Mouse (Mus musculus): Measurements from ENCODE around the gene Tex29. TPM values are rescaled to one million over a fixed set of nuclear protein-coding genes. Genes with fewer than 3 reads are reported as not detected.

Gene Tex29
- polyA plus RNA-seq (2015; fragmentation: Nextera tagmentation; extraction: Ambion mirVana) = not detected in 2 replicates

GRCm38 (mm10) chr8:11840174-11840573 is at the start of gene Tex29:
Tex29 (plus strand) TSS chr8:11840474.
- H3K4me1 ChIP-seq = peaks cover 12% of the 10 kb centered on the region
- H3K9ac ChIP-seq = no peak within 1 kb of the TSS
- no peak within 1 kb of the TSS for H3K4me3 ChIP-seq
- H3K27me3 ChIP-seq = no peaks in the 10 kb centered on the region
- H3K9me3 ChIP-seq = no peaks in the 10 kb centered on the region
- no peak for ATAC-seq (ENCODE audit: insufficient number of reproducible peaks, insufficient read depth, low FRiP score, low TSS enrichment, low read depth)
- H3K27ac ChIP-seq = no peak within 1 kb of the TSS
- H3K4me2 ChIP-seq = no peak within 1 kb of the TSS
- 83% methylated on average over 5 of the region's 5 CpGs for WGBS
- H3K36me3 ChIP-seq = peaks cover 7% of the 10 kb centered on the region

DNA sequence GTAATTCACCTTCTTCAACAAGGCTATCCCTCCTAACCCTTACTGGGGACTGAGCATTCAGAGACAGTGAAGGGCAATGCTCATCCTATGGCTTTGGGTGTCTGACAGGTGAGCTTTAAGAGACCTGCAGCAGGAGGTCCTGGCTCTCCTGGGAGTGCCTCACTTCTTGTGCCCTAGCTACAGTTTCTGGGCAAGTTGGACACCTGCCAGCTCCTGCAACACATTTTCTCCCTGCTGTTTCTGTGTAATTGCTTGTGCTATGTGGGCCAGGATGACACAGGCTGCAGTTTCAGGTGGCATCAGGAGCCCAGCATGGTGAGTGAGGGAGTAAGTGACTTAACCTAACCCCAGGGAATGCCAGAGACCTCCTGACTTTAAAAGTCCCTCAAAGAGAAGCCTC is 45.3 kb upstream of the Tex29 start:
- Histone ChIP-seq H3K9me3 (no peaks in the 10 kb centered on the region), H3K27ac (no peak overlapping the region), H3K4me3 (no peak overlapping the region), H3K36me3 (peaks cover 62% of the 10 kb centered on the region), H3K4me1 (no peaks in the 10 kb centered on the region), H3K27me3 (no peaks in the 10 kb centered on the region), H3K9ac (no peak overlapping the region), H3K4me2 (no peak overlapping the region)
- ATAC-seq (ENCODE audit: insufficient number of reproducible peaks, insufficient read depth, low FRiP score, low TSS enrichment, low read depth) = no peak

DNA sequence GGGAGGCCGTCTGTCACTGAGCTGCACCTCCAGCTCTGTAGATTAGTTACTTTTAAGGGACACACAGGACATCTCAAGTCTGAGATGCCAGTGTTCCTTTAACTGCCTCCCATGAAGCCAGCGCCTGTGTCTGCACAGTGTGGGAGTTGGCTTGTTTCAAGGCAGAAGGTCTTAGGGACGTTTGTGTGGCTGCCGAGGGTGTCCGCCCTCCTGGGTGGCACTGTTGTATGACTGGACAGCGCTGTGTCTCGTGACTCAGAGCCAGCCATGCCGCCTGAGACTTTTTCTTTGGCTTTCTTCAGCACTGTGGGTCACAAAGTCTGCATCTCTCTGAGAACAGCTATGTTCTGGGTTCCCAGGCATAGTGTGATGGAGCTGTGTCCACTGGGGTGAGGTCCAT is 43.1 kb upstream of the Tex29 start:
- Histone ChIP-seq H3K4me3 (no peak overlapping the region), H3K27ac (no peak overlapping the region), H3K9me3 (no peaks in the 10 kb centered on the region), H3K36me3 (peaks cover 60% of the 10 kb centered on the region), H3K27me3 (no peaks in the 10 kb centered on the region), H3K4me2 (no peak overlapping the region), H3K9ac (no peak overlapping the region), H3K4me1 (no peaks in the 10 kb centered on the region)
- ATAC-seq (ENCODE audit: insufficient number of reproducible peaks, insufficient read depth, low FRiP score, low TSS enrichment, low read depth) = no peak
- 81% methylated on average over 8 of the region's 8 CpGs for WGBS

DNA sequence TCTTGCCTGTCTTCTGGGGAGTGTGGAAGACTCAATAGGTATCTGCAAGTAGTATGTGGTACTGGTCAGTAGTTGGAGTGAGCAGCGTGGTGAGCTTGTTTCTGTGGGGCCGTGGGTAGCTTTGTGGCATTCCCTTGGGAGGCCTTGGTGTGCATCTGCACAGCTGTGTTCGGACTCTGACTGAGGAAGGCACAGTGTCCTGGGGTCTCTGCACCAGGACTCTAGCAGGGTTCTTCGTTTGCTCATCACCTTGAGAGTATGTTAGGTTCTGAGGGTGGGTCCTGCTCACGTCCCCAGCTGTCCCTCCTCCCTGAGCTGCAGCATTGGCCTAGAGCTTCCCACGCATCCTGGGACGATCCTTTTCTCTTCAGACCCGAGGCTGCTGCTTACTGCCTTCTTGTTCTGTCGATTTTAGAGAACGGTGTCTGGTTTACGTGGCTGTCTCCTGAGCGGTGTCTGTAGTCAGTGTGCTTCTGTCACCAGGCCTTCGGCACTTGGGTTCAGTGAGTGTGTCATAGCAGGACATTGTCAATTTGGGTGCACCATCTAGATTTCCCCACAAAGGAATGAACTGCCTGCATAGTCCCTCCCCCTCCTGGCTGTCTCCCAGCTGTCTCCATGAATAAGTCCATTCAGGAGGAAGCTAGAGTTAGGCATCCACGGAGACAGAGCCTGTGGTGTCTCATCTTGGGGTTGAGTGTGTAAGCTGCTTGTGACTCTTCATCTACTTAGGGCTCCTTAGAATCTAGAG is 42.4 kb upstream of the Tex29 start:
- 73% methylated on average over 14 of the region's 14 CpGs for WGBS
- ATAC-seq (ENCODE audit: insufficient number of reproducible peaks, insufficient read depth, low FRiP score, low TSS enrichment, low read depth) = no peak
- H3K36me3 ChIP-seq = peaks cover 59% of the 10 kb centered on the region

GRCm38 (mm10) chr8:11798480-11798867 is 41.8 kb upstream of the Tex29 start:
- Histone ChIP-seq H3K27me3 (no peaks in the 10 kb centered on the region), H3K4me3 (no peak overlapping the region), H3K4me2 (no peak overlapping the region), H3K4me1 (no peaks in the 10 kb centered on the region), H3K9ac (no peak overlapping the region; the same call in 1 of the 2 replicates), H3K9me3 (no peaks in the 10 kb centered on the region), H3K27ac (no peak overlapping the region), H3K36me3 (peaks cover 59% of the 10 kb centered on the region)
- no peak for ATAC-seq (ENCODE audit: insufficient number of reproducible peaks, insufficient read depth, low FRiP score, low TSS enrichment, low read depth)
- 80% methylated on average over 4 of the region's 4 CpGs for WGBS

More for the DNA sequence above, 42.4 kb upstream of the Tex29 start:
- H3K4me3 ChIP-seq = no peak overlapping the region
- H3K4me1 ChIP-seq = no peaks in the 10 kb centered on the region
- H3K9me3 ChIP-seq = no peaks in the 10 kb centered on the region
- no peak overlapping the region for H3K4me2 ChIP-seq
- no peak overlapping the region for H3K27ac ChIP-seq
- no peak overlapping the region; the same call in 1 of the 2 replicates for H3K9ac ChIP-seq
- H3K27me3 ChIP-seq = no peaks in the 10 kb centered on the region

- no peak for ATAC-seq (ENCODE audit: insufficient number of reproducible peaks, insufficient read depth, low FRiP score, low TSS enrichment, low read depth)
- Histone ChIP-seq H3K4me3 (no peak overlapping the region), H3K27me3 (no peaks in the 10 kb centered on the region), H3K27ac (no peak overlapping the region), H3K4me2 (no peak overlapping the region), H3K9ac (no peak overlapping the region), H3K4me1 (no peaks in the 10 kb centered on the region), H3K36me3 (peaks cover 64% of the 10 kb centered on the region), H3K9me3 (no peaks in the 10 kb centered on the region)
- WGBS = 87% methylated on average over 3 of the region's 3 CpGs
Measured at GRCm38 (mm10) chr8:11799098-11799497, 41.2 kb upstream of the Tex29 start.

DNA sequence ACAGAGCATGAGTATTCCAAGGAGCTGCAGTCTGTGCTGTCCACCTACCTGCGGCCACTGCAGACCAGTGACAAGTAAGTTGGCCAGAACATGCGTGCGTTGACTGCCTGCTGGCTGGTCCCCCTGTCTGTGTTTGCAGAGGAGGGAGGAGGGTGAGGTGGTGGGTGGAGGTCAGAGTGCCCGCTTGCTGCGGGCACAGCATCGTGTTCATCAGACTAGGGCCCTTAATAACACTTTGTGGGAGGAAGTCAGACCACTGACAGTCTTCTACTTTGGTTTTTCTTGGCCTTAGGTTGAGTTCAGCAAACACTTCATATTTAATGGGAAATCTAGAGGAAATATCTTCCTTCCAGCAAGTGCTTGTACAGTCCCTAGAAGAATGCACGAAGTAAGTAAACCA is 39.8 kb upstream of the Tex29 start:
- Histone ChIP-seq H3K36me3 (peaks cover 71% of the 10 kb centered on the region), H3K9ac (no peak overlapping the region), H3K4me1 (no peaks in the 10 kb centered on the region), H3K27ac (no peak overlapping the region), H3K4me3 (no peak overlapping the region), H3K9me3 (no peaks in the 10 kb centered on the region), H3K27me3 (no peaks in the 10 kb centered on the region), H3K4me2 (no peak overlapping the region)
- WGBS = 91% methylated on average over 7 of the region's 7 CpGs
- ATAC-seq (ENCODE audit: insufficient number of reproducible peaks, insufficient read depth, low FRiP score, low TSS enrichment, low read depth) = no peak

GRCm38 (mm10) chr8:11801571-11801970 is 38.7 kb upstream of the Tex29 start:
- ATAC-seq (ENCODE audit: insufficient number of reproducible peaks, insufficient read depth, low FRiP score, low TSS enrichment, low read depth) = no peak
- Histone ChIP-seq H3K4me3 (no peak overlapping the region), H3K36me3 (peaks cover 77% of the 10 kb centered on the region), H3K4me2 (no peak overlapping the region), H3K27me3 (no peaks in the 10 kb centered on the region), H3K27ac (no peak overlapping the region), H3K9ac (no peak overlapping the region), H3K9me3 (no peaks in the 10 kb centered on the region), H3K4me1 (no peaks in the 10 kb centered on the region)
- WGBS = 73% methylated on average over 8 of the region's 8 CpGs

GRCm38 (mm10) chr8:11804914-11805313 is 35.4 kb upstream of the Tex29 start:
- H3K27me3 ChIP-seq = no peaks in the 10 kb centered on the region
- WGBS = 93% methylated on average over 4 of the region's 4 CpGs
- H3K9me3 ChIP-seq = no peaks in the 10 kb centered on the region
- no peak overlapping the region for H3K4me2 ChIP-seq
- H3K36me3 ChIP-seq = peaks cover 91% of the 10 kb centered on the region
- H3K9ac ChIP-seq = no peak overlapping the region
- no peak overlapping the region for H3K4me3 ChIP-seq
- H3K27ac ChIP-seq = no peak overlapping the region
- no peak for ATAC-seq (ENCODE audit: insufficient number of reproducible peaks, insufficient read depth, low FRiP score, low TSS enrichment, low read depth)
- no peaks in the 10 kb centered on the region for H3K4me1 ChIP-seq

GRCm38 (mm10) chr8:11806252-11806651 is 34.0 kb upstream of the Tex29 start:
- Histone ChIP-seq H3K4me3 (no peak overlapping the region), H3K36me3 (peaks cover 95% of the 10 kb centered on the region), H3K4me1 (no peaks in the 10 kb centered on the region), H3K4me2 (no peak overlapping the region), H3K27me3 (no peaks in the 10 kb centered on the region), H3K9me3 (no peaks in the 10 kb centered on the region), H3K9ac (no peak overlapping the region), H3K27ac (no peak overlapping the region)
- no peak for ATAC-seq (ENCODE audit: insufficient number of reproducible peaks, insufficient read depth, low FRiP score, low TSS enrichment, low read depth)
- WGBS = 88% methylated on average over 6 of the region's 6 CpGs

GRCm38 (mm10) chr8:11807361-11807760 is 32.9 kb upstream of the Tex29 start:
- no peak overlapping the region for H3K27ac ChIP-seq
- no peak overlapping the region for H3K4me2 ChIP-seq
- 75% methylated on average over 3 of the region's 3 CpGs for WGBS
- no peak for ATAC-seq (ENCODE audit: insufficient number of reproducible peaks, insufficient read depth, low FRiP score, low TSS enrichment, low read depth)
- no peaks in the 10 kb centered on the region for H3K9me3 ChIP-seq
- no peaks in the 10 kb centered on the region for H3K27me3 ChIP-seq
- H3K36me3 ChIP-seq = peaks cover 96% of the 10 kb centered on the region
- no peak overlapping the region for H3K9ac ChIP-seq
- H3K4me3 ChIP-seq = no peak overlapping the region
- no peaks in the 10 kb centered on the region for H3K4me1 ChIP-seq

GRCm38 (mm10) chr8:11808047-11808446 is 32.2 kb upstream of the Tex29 start:
- Histone ChIP-seq H3K36me3 (peaks cover 96% of the 10 kb centered on the region), H3K9ac (no peak overlapping the region), H3K9me3 (no peaks in the 10 kb centered on the region), H3K4me2 (no peak overlapping the region), H3K4me1 (no peaks in the 10 kb centered on the region), H3K27me3 (no peaks in the 10 kb centered on the region), H3K4me3 (no peak overlapping the region), H3K27ac (no peak overlapping the region)
- no peak for ATAC-seq (ENCODE audit: insufficient number of reproducible peaks, insufficient read depth, low FRiP score, low TSS enrichment, low read depth)
- 93% methylated on average over 5 of the region's 5 CpGs for WGBS

Data from embryonic facial prominence, embryonic 13.5 days (tissue).